Mouse (Mus musculus): ENCODE results near the gene Fam3b. TPM values are rescaled to one million over a fixed set of nuclear protein-coding genes. Genes with fewer than 3 reads are reported as not detected.

Gene Fam3b
- polyA plus RNA-seq (2021; fragmentation: Nextera tagmentation): not detected in 2 replicates
- long read RNA-seq, experiment 1: 0 reads
- long read RNA-seq, experiment 2: 0 reads

DNA sequence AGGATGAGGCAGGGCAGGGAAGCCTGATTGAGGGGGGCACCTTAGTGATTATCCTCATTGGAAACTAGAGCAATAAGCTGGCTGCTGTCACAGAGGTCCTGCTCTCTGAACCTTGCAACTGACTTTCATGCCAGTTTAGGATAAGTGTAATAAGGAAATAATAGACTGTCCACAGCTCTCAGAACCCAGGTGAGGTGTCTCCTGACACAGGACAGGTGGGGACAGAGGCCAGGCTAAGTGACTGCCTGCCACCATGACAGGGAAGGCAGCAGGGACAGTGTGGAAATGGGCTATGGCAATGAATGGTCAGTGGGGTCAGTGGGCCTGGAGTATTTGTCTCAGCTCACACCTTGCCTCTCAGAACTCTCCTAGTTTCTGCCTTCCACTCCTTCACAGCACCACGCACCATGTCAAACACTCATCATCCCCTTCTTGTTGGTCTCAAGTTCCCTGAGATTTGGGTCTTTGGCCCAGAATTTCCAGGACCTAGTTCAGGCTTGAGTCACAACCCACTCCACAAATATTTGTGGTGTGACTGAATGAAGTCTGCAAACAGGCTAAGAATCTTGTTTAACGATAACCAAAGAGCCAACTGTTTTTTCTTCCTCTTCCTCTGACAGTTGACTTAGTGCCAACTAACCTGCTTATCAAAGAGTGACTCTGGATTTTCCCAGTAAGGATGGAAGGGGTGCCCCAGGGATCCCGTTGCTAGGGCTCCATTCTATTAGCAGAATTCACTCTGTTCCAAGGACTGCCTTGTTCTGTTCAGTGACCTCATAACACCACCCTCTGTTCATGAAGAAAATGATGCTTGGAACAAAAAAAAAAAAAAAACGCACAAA is at the start of gene Fam3b:
Fam3b (minus strand) TSS at position 718 of the 842 bp plus-strand sequence.

DNA sequence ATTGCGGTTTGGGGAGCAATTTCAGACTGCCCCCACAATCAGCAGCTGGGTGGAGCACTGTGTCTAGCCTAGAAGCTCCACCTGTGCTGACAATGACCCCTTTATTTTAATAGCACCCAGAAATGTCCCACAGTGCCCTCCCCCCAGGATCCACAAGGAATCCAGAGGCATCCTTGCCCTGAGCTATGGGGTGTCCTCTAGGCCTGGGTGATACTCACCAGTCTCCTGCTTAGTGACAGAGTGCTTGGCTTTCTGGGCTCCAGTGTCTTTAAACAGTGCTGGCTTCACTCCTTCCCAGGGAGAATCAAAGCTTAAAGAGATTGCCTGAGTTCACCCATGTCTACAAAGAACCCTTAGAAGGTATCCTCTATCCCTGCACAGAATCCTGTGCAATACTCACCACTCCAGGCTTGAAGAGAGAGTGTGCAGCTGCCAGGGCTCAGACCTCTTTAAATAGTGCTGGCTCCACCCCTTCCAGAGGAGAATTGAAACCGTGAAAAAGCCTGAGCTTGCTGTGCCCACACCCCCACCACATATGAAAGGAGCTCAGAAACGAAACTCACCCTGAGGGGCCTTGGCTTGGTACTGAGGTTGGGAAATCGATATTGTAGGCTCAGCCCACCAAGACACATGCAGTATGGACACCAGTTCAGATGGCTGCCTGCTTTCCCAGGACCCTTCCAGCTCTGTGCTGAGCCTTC is 52.0 kb downstream of the Fam3b start, which contains the start of gene Mx1:
Mx1 (minus strand) TSS at position 427 of the 701 bp plus-strand sequence.

Other genes with a start within 250 kb of the Fam3b start
- gene Bace2, start 158.1 kb downstream of the Fam3b start, polyA plus RNA-seq (2021; fragmentation: Nextera tagmentation): 4.8 and 6.3 TPM in 2 replicates
- gene Mx1, start 51.9 kb downstream of the Fam3b start, polyA plus RNA-seq (2021; fragmentation: Nextera tagmentation): 0.17 and 0.48 TPM in 2 replicates
- not detected in 2 replicates for gene Tmprss2, start 96.4 kb upstream of the Fam3b start, polyA plus RNA-seq (2021; fragmentation: Nextera tagmentation)
- gene Ripk4, start 249.0 kb upstream of the Fam3b start, polyA plus RNA-seq (2021; fragmentation: Nextera tagmentation): 0.15 and 0.29 TPM in 2 replicates

All from left cerebral cortex, adult 6 months (tissue).